8 mouse cellular contexts compared by ENCODE assay signal in genomic region chr11:61578541-61578982, GRCm38 (mm10). TPM values are rescaled to one million over a fixed set of nuclear protein-coding genes. Genes with fewer than 3 reads are reported as not detected.
DNase-seq lines count a peak whose midpoint lies in the region; ATAC-seq and TF ChIP-seq lines count a peak whose summit lies in the region.

No protein-coding gene starts in this region.

- no peaks in the 10 kb centered on the region; the same call in 1 of the 2 replicates for H3K9me3 ChIP-seq in forebrain, embryonic 13.5 days (replicated peaks)
- no peaks in the 10 kb centered on the region for H3K9me3 ChIP-seq in liver, embryonic 12.5 days (replicated peaks)
- no peaks in the 10 kb centered on the region for H3K9me3 ChIP-seq in stomach, embryonic 15.5 days

- TF ChIP-seq CTCF in heart, adult 2 months (IDR thresholded peaks at IDR 0.05) = no peak

- 7% methylated on average over 17 of the region's 17 CpGs for WGBS in heart, adult 2 months
- WGBS in forebrain, embryonic 13.5 days = 1% methylated on average over 17 of the region's 17 CpGs
- WGBS in liver, embryonic 12.5 days (ENCODE audit: insufficient replicate concordance) = 3% methylated on average over 17 of the region's 17 CpGs
- WGBS in stomach, embryonic 15.5 days = under 1% methylated on average over 17 of the region's 17 CpGs

- no peak for TF ChIP-seq POLR2A in heart, adult 2 months (IDR thresholded peaks at IDR 0.05; ENCODE audit: insufficient read depth, low read depth, low read length)

- H3K79me2 ChIP-seq in heart, adult 2 months (replicated peaks; ENCODE audit: control insufficient read depth, insufficient read depth, low read length) = peaks cover 6% of the 10 kb centered on the region

- H3K4me1 ChIP-seq in heart, adult 2 months (ENCODE audit: control insufficient read depth, insufficient read depth, low read length) = peaks cover 10% of the 10 kb centered on the region
- H3K4me1 ChIP-seq in forebrain, embryonic 13.5 days = peaks cover 22% of the 10 kb centered on the region
- peaks cover 15% of the 10 kb centered on the region for H3K4me1 ChIP-seq in liver, embryonic 12.5 days
- peaks cover 5% of the 10 kb centered on the region; the same call in 1 of the 2 replicates for H3K4me1 ChIP-seq in stomach, embryonic 15.5 days

- no peaks in the 10 kb centered on the region for H3K27me3 ChIP-seq in heart, adult 2 months (ENCODE audit: control insufficient read depth, insufficient read depth, low read length)
- no peaks in the 10 kb centered on the region for H3K27me3 ChIP-seq in forebrain, embryonic 13.5 days
- H3K27me3 ChIP-seq in liver, embryonic 12.5 days (replicated peaks) = peaks cover 69% of the 10 kb centered on the region
- no peaks in the 10 kb centered on the region for H3K27me3 ChIP-seq in stomach, embryonic 15.5 days (replicated peaks)

- intact Hi-C loops in heart, adult 2 months (cut with DNase I) = loop anchor here (2.0 to 5.0 kb wide), 3 partner anchors 40 to 161 kb away; no protein-coding TSS in a partner anchor
- intact Hi-C loops in heart, postnatal 10 days (cut with DNase I) = loop anchor here (2.0 to 10.0 kb wide), 4 partner anchors 42 to 161 kb away; no protein-coding TSS in a partner anchor

- peaks cover 18% of the 10 kb centered on the region for H3K36me3 ChIP-seq in heart, adult 2 months (ENCODE audit: control insufficient read depth, insufficient read depth, low read length)
- H3K36me3 ChIP-seq in forebrain, embryonic 13.5 days (ENCODE audit: poor library complexity, severe bottlenecking) = 0 out of 2 replicates have a peak, but pooled peaks cover 4% of the 10 kb centered on the region
- H3K36me3 ChIP-seq in liver, embryonic 12.5 days = no peaks in the 10 kb centered on the region
- H3K36me3 ChIP-seq in stomach, embryonic 15.5 days = no peaks in the 10 kb centered on the region

- H3K27ac ChIP-seq in heart, adult 2 months = peak overlapping the region; percentile 98
- peak overlapping the region; percentile 89 for H3K27ac ChIP-seq in forebrain, embryonic 13.5 days
- H3K27ac ChIP-seq in liver, embryonic 12.5 days = 0 out of 2 replicates have a peak overlapping the region, but pooled peaks have one; percentile 52
- peak overlapping the region; percentile 89 for H3K27ac ChIP-seq in stomach, embryonic 15.5 days

- peak overlapping the region; percentile 92 for H3K9ac ChIP-seq in heart, adult 2 months (ENCODE audit: low read depth, low read length)
- peak overlapping the region; percentile 95 for H3K9ac ChIP-seq in forebrain, embryonic 13.5 days
- H3K9ac ChIP-seq in liver, embryonic 12.5 days = peak overlapping the region; percentile 71
- peak overlapping the region; percentile 60 for H3K9ac ChIP-seq in stomach, embryonic 15.5 days

- TF ChIP-seq EP300 in heart, adult 2 months (IDR thresholded peaks at IDR 0.05; ENCODE audit: insufficient read depth, low read depth, low read length) = no peak

- ATAC-seq in forebrain, embryonic 13.5 days = peak; percentile 28
- ATAC-seq in liver, embryonic 12.5 days = peak; percentile 18; the same call in 1 of the 2 replicates
- 0 out of 2 replicates have a peak, but pooled peaks have one; percentile 29 for ATAC-seq in stomach, embryonic 15.5 days (ENCODE audit: insufficient read depth, low FRiP score, low read depth)
- no peak for ATAC-seq in monocyte, adult 5-6 weeks (replicated peaks; ENCODE audit: insufficient number of reproducible peaks, low FRiP score, low TSS enrichment, poor library complexity, severe bottlenecking)

- H3K4me3 ChIP-seq in heart, adult 2 months = peak overlapping the region; percentile 96
- H3K4me3 ChIP-seq in forebrain, embryonic 13.5 days = peak overlapping the region; percentile 65
- H3K4me3 ChIP-seq in liver, embryonic 12.5 days = peak overlapping the region; percentile 68
- H3K4me3 ChIP-seq in stomach, embryonic 15.5 days (replicated peaks) = peak overlapping the region; percentile 66

- peak overlapping the region; percentile 89 for H3K4me2 ChIP-seq in forebrain, embryonic 13.5 days
- peak overlapping the region; percentile 96 for H3K4me2 ChIP-seq in liver, embryonic 12.5 days
- H3K4me2 ChIP-seq in stomach, embryonic 15.5 days = peak overlapping the region; percentile 84

- no peak for DNase-seq in heart, adult 2 months
- no peak for DNase-seq in heart, postnatal 10 days
- peak; percentile 17 for DNase-seq in ES-CJ7 (ENCODE audit: low read depth, low spot score)
- no peak for DNase-seq in layer of hippocampus, adult 9-11 months

RNA-seq across cellular contexts. Expression of gene Epn2, which starts 0.9 kb away (rescaled TPM):
- total RNA-seq in heart, adult 2 months (2021) = 10 to 100 TPM; 23.1 to 24.9 TPM
- polyA plus RNA-seq in heart, adult 2 months (2012; rRNA removed) = 20.4 and 29.2 TPM in 2 replicates
- total RNA-seq in heart, postnatal 10 days (2021) = 10 to 100 TPM; 36.5 to 37.4 TPM
- 41.8 and 45.3 TPM in 2 replicates for polyA plus RNA-seq in forebrain, embryonic 13.5 days (2015; fragmentation: Nextera tagmentation; extraction: Ambion mirVana)
- 5.2 and 6.2 TPM in 2 replicates for polyA plus RNA-seq in liver, embryonic 12.5 days (2016; fragmentation: Nextera tagmentation; extraction: Ambion mirVana)
- polyA plus RNA-seq in stomach, embryonic 15.5 days (2015; fragmentation: Nextera tagmentation; extraction: Ambion mirVana) = 19.7 and 22.5 TPM in 2 replicates
- total RNA-seq in monocyte, adult 5-6 weeks (2017) = 1.7 to 2.5 TPM in 2 of 3 replicates, not detected in the other
